Mouse (Mus musculus) heart, postnatal 0 days (tissue): ENCODE measurements around the gene Zbtb16. TPM values are rescaled to one million over a fixed set of nuclear protein-coding genes. Genes with fewer than 3 reads are reported as not detected.

Source experiments
- ATAC-seq: fragments of 200-750 bp; cut with Nextera tagmentation; 2 replicates; pipeline ENCODE4 v1.8.0; 2017; ENCODE audit warnings: low read depth, moderate number of reproducible peaks, moderate library complexity; ENCODE audit not compliant: insufficient read depth
- DNase-seq: peaks from one replicate; pipeline ENCODE4 v3.0.0-alpha.2; 2016; ENCODE audit warnings: low spot score
- H3K27ac ChIP-seq: fragments of 300-500 bp; sonication (generic); 2 replicates; pipeline ENCODE4 v1.5.1; 2014; ENCODE audit warnings: low read depth, mild to moderate bottlenecking
- H3K27me3 ChIP-seq: fragments of 300-500 bp; sonication (generic); 2 replicates; pipeline ENCODE4 v1.6.1; 2014; ENCODE audit warnings: low read length, mixed read lengths; ENCODE audit not compliant: control insufficient read depth, insufficient read depth
- H3K36me3 ChIP-seq: fragments of 300-500 bp; sonication (generic); replicated peaks from 2 replicates; pipeline ENCODE4 v1.6.1; 2014; ENCODE audit warnings: low read length, mixed read lengths; ENCODE audit not compliant: control insufficient read depth, insufficient read depth
- H3K4me1 ChIP-seq: fragments of 300-500 bp; sonication (generic); 2 replicates; pipeline ENCODE4 v1.6.1; 2014; ENCODE audit warnings: antibody characterized with exemption; ENCODE audit not compliant: control insufficient read depth, insufficient read depth
- H3K4me2 ChIP-seq: fragments of 300-500 bp; sonication (generic); 2 replicates; pipeline ENCODE4 v1.6.1; 2014; ENCODE audit warnings: low read depth, mild to moderate bottlenecking, low read length, moderate library complexity
- H3K4me3 ChIP-seq: fragments of 300-500 bp; sonication (generic); 2 replicates; pipeline ENCODE4 v1.5.1; 2014; ENCODE audit warnings: low read depth, low read length
- H3K9ac ChIP-seq: fragments of 300-500 bp; sonication (generic); replicated peaks from 2 replicates; pipeline ENCODE4 v1.6.1; 2014; ENCODE audit warnings: low read depth, low read length, mixed read lengths
- H3K9me3 ChIP-seq: fragments of 300-500 bp; sonication (generic); replicated peaks from 2 replicates; pipeline ENCODE4 v1.6.1; 2016; ENCODE audit warnings: low read length; ENCODE audit not compliant: control insufficient read depth
- CTCF ChIP-seq: IDR thresholded peaks from 2 replicates; pipeline ENCODE4 v1.5.1; 2016; ENCODE audit warnings: antibody characterized with exemption, control low read depth, low read depth
- EP300 ChIP-seq: IDR thresholded peaks from 2 replicates; pipeline ENCODE4 v1.6.1; 2016; ENCODE audit warnings: antibody characterized with exemption, low read depth
- WGBS: fragments of 180-500 bp; shearing (Covaris S2); extraction: QIAGEN DNeasy Blood & Tissue Kit; methylation state at CpG from one replicate; pipeline ENCODE4 v1.1.7; 2014; 5-methylcytosine and 5-hydroxymethylcytosine counted together
- polyA plus RNA-seq: library from polyadenylated mRNA; unstranded; fragments of >200 nt; fragmentation: Nextera tagmentation; extraction: Ambion mirVana; gene quantifications from 2 replicates; pipeline ENCODE4 v1.2.1, GENCODE M21; 2015
- total RNA-seq: library from RNA; depleted of rRNA; stranded (reverse); fragments of >200 nt; gene quantifications from 2 replicates; pipeline ENCODE4 v1.2.3, GENCODE M21; 2014; ENCODE audit warnings: low replicate concordance

The Zbtb16 gene
- total and polyA plus RNA-seq, 2 experiments from 2014 or later, result 5.0 to 54.7 TPM

DNA sequence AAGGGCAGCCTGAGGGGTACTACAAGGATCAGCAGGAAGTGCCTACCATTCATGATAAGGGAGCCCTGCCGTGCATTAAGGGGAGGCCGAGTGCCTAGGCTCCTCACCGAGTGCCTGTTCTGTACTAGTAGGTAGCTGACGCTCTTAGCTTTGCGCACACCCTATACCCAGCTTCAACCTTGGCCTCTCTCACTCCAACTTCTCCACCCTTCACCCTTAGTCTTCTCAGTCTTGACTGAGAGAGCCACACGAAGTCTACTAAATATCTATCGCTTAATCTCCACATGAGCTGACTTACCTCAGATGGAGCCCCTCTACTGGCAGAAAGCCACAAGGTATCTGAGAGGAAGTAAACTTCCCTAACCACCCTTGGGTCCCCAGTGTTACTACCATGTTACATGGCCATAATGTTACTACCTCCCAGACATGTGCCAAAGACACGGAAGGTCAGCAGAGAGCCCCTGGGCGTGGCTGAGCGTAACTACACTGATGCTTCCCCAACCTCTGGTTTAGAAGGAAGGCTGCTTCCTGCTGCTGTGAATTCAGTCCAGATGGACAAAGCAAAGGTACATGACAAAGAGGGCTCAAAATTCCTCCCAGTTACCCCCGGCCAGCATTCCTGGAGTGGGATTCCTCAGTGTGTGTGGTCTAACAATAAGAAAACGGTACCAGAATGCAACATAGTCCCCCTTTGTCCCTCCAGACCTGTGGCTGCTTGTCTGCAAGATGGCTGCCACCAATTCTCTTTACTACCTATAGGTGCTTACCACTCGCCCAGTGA, 122.8 kb downstream of the Zbtb16 start:
- WGBS, result 79% methylated on average over 13 of the region's 13 CpGs
- H3K4me2 ChIP-seq, result no peak overlapping the region
- H3K4me1 ChIP-seq, result peaks cover 15% of the 10 kb centered on the region
- ATAC-seq (no peak), DNase-seq (no peak)
- H3K36me3 ChIP-seq, result peaks cover 27% of the 10 kb centered on the region
- H3K9me3 ChIP-seq, result no peaks in the 10 kb centered on the region
- H3K9ac ChIP-seq, result no peak overlapping the region
- no peaks in the 10 kb centered on the region for H3K27me3 ChIP-seq
- H3K4me3 ChIP-seq, result no peak overlapping the region
- no peak for TF ChIP-seq EP300
- TF ChIP-seq CTCF, result no peak
- no peak overlapping the region for H3K27ac ChIP-seq

DNA sequence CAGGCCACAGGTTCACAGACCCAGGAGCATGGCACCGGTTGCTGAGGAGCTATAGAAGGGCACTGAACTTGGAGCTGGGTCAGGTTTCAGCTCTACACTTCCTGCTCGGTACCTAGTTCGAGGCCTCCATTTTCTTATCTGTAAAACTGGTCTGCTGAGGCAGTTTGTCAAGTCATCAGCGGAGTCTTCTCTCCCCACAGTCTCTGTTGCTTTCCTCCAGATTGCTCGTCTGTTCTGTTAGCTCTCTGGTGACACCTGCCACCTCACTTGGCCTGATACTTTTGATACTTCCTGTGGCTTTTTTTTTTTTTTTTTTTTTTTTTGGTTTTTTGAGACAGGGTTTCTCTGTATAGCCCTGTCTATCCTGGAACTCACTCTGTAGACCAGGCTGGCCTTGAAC, 124.2 kb downstream of the Zbtb16 start:
- DNase-seq (no peak), ATAC-seq (no peak)
- Histone ChIP-seq H3K4me3 (no peak overlapping the region), H3K4me2 (no peak overlapping the region), H3K9me3 (no peaks in the 10 kb centered on the region), H3K27ac (peak overlapping the region; percentile 68), H3K4me1 (peaks cover 21% of the 10 kb centered on the region), H3K36me3 (peaks cover 21% of the 10 kb centered on the region), H3K27me3 (no peaks in the 10 kb centered on the region), H3K9ac (no peak overlapping the region)
- TF ChIP-seq EP300, result no peak
- TF ChIP-seq CTCF, result no peak
- 62% methylated on average over 5 of the region's 5 CpGs for WGBS

DNA sequence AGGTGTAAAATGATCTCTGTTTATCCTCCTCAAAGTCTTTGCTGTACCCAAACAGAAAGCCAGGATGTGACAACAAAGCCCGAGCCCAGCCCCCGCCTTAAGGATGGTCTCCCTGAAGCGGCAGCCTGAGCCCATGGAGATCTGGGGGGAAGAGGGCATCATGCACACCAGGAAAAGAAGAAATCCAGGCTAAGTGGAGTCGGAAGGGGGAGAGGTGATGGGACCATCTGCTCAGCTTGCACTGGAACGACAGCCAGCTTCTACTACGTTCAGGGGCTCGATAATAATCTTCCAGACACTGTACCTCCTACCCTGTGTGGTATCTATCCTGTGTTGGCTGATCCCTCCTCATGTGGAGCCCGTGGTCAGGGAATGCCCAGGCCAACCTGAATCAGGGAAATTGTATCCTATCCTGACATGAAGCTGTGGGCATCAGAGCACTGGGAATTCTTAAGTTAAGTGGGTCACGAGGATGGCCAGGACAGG, 124.7 kb downstream of the Zbtb16 start:
- Histone ChIP-seq H3K9me3 (no peaks in the 10 kb centered on the region), H3K9ac (no peak overlapping the region), H3K4me3 (no peak overlapping the region), H3K4me2 (no peak overlapping the region), H3K27ac (peak overlapping the region; percentile 68), H3K4me1 (peaks cover 26% of the 10 kb centered on the region), H3K27me3 (no peaks in the 10 kb centered on the region), H3K36me3 (peaks cover 16% of the 10 kb centered on the region)
- 36% methylated on average over 9 of the region's 9 CpGs for WGBS
- DNase-seq (no peak), ATAC-seq (no peak)
- TF ChIP-seq CTCF (no peak), EP300 (no peak)

DNA sequence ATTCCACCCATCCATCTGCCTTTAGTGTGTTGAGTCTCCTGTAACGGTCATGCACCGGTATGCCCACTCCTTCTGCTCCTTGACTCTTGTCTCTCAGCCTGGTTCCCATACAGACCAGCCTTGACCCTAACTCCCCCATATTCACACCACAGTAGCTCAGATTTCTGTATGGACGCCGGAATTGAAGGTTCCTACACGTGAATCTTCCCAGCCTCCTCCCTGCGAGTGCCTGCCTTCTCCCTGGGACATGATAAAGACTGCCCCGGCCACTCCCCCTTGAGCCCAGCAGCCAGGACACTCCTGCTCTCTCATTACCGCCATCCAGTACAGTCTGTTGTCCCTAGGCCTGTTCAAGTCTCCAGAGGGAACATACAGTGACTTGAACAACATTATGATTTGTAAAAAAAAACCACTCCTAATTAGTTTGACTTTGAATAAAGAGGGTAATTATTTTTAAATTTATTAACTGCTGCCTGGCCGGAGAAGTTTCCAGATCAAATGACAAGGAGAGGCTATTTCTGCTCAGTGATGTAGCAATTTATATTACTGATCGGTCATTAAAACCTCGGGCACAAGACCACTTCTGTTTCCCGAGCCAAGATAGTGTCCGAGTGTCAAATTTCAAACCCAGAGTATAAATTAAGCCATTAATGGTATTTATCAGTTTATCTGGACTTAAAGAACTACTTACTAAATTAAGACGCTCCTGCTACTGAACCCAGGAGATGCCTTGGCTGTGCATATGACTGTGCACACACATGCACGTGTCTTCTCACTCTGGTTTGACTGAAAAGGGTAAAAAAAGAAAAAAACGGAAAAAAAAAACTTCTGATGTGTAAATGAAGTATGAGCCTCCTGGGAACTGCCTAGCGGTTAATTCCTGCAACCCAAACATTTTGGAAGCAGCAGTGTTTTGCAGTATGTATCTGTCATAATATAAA, 125.4 kb downstream of the Zbtb16 start:
- H3K4me3 ChIP-seq, result no peak overlapping the region
- TF ChIP-seq CTCF (no peak), EP300 (no peak)
- peak overlapping the region; percentile 68 for H3K27ac ChIP-seq
- peaks cover 9% of the 10 kb centered on the region; the same call in 1 of the 2 replicates for H3K36me3 ChIP-seq
- peak; percentile 37 for DNase-seq
- no peak overlapping the region for H3K4me2 ChIP-seq
- H3K4me1 ChIP-seq, result peaks cover 28% of the 10 kb centered on the region
- no peak overlapping the region for H3K9ac ChIP-seq
- no peaks in the 10 kb centered on the region for H3K27me3 ChIP-seq
- ATAC-seq, result no peak
- WGBS, result 36% methylated on average over 17 of the region's 17 CpGs
- no peaks in the 10 kb centered on the region for H3K9me3 ChIP-seq

DNA sequence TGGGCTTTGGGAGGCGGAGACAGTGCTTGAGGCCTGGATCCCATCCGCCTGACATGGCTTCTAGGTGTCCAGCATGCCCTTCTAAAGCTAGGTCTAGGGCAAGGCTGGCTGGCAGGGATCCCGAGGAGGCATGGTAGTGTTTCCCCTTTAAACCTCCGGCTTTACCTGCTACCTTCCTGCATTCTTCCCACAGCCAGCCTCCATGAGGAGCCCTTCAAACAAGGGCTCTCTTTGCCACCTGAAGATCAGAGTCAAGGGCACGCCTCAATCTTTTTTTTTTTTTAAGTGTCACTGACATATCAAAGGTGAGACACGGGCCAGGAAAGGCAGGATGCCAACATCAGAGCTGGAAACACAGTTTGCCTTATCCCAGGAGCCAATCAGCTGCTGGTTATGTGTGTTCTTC, 128.2 kb downstream of the Zbtb16 start:
- no peaks in the 10 kb centered on the region for H3K27me3 ChIP-seq
- no peaks in the 10 kb centered on the region for H3K36me3 ChIP-seq
- no peak overlapping the region for H3K4me2 ChIP-seq
- no peaks in the 10 kb centered on the region for H3K9me3 ChIP-seq
- peak overlapping the region; percentile 34; the same call in 1 of the 2 replicates for H3K9ac ChIP-seq
- peaks cover 28% of the 10 kb centered on the region for H3K4me1 ChIP-seq
- peak; percentile 66 for ATAC-seq
- H3K4me3 ChIP-seq, result no peak overlapping the region
- WGBS, result 36% methylated on average over 6 of the region's 6 CpGs
- H3K27ac ChIP-seq, result peak overlapping the region; percentile 100
- TF ChIP-seq CTCF (no peak), EP300 (no peak)
- DNase-seq, result no peak
